Mouse (Mus musculus): ENCODE measurements around the gene Alcam. TPM values are rescaled to one million over a fixed set of nuclear protein-coding genes. Genes with fewer than 3 reads are reported as not detected.

Gene Alcam
- polyA plus RNA-seq, 1 experiment from 2014 or later = 15.2 TPM

GRCm38 (mm10) chr16:52452862-52453715 is 785 bp downstream of the Alcam start:
- Histone ChIP-seq H3K9ac (peak overlapping the region; percentile 66), H3K27me3 (no peaks in the 10 kb centered on the region), H3K4me1 (peaks cover 38% of the 10 kb centered on the region), H3K27ac (peak overlapping the region; percentile 45; the same call in 1 of the 2 replicates), H3K9me3 (replicated peaks) (no peaks in the 10 kb centered on the region), H3K36me3 (ENCODE audit: poor library complexity, severe bottlenecking) (no peaks in the 10 kb centered on the region), H3K4me2 (peak overlapping the region; percentile 82), H3K4me3 (peak overlapping the region; percentile 55)
- WGBS = under 1% methylated on average over 43 of the region's 55 CpGs
- ATAC-seq = peak; percentile 97

- 0% methylated on average over 24 of the region's 26 CpGs for WGBS
- ATAC-seq = peak; percentile 7; the same call in 1 of the 2 replicates
- Histone ChIP-seq H3K9ac (peak overlapping the region; percentile 66), H3K27me3 (no peaks in the 10 kb centered on the region), H3K27ac (peak overlapping the region; percentile 45; the same call in 1 of the 2 replicates), H3K4me2 (peak overlapping the region; percentile 82), H3K9me3 (replicated peaks) (no peaks in the 10 kb centered on the region), H3K36me3 (ENCODE audit: poor library complexity, severe bottlenecking) (no peaks in the 10 kb centered on the region), H3K4me3 (peak overlapping the region; percentile 55), H3K4me1 (peaks cover 38% of the 10 kb centered on the region)
Observed at GRCm38 (mm10) chr16:52452477-52452831, 1.4 kb downstream of the Alcam start.

- H3K4me2 ChIP-seq = peak overlapping the region; percentile 82
- H3K4me3 ChIP-seq = peak overlapping the region; percentile 55
- H3K36me3 ChIP-seq (ENCODE audit: poor library complexity, severe bottlenecking) = no peaks in the 10 kb centered on the region
- under 1% methylated on average over 23 of the region's 23 CpGs for WGBS
- peak overlapping the region; percentile 21; the same call in 1 of the 2 replicates for H3K27ac ChIP-seq
- H3K9me3 ChIP-seq (replicated peaks) = no peaks in the 10 kb centered on the region
- peak overlapping the region; percentile 66 for H3K9ac ChIP-seq
- no peak for ATAC-seq
- H3K27me3 ChIP-seq = no peaks in the 10 kb centered on the region
- peaks cover 38% of the 10 kb centered on the region for H3K4me1 ChIP-seq
Observed at GRCm38 (mm10) chr16:52451786-52452476, 1.9 kb downstream of the Alcam start.

- H3K4me1 ChIP-seq = peaks cover 38% of the 10 kb centered on the region
- peak overlapping the region; percentile 59 for H3K27ac ChIP-seq
- under 1% methylated on average over 15 of the region's 15 CpGs for WGBS
- peak overlapping the region; percentile 82 for H3K4me2 ChIP-seq
- no peaks in the 10 kb centered on the region for H3K36me3 ChIP-seq (ENCODE audit: poor library complexity, severe bottlenecking)
- no peaks in the 10 kb centered on the region for H3K27me3 ChIP-seq
- no peaks in the 10 kb centered on the region for H3K9me3 ChIP-seq (replicated peaks)
- peak overlapping the region; percentile 55 for H3K4me3 ChIP-seq
- peak overlapping the region; percentile 66 for H3K9ac ChIP-seq
- ATAC-seq = no peak
Observed at GRCm38 (mm10) chr16:52451101-52451785, 2.6 kb downstream of the Alcam start.

- peak overlapping the region; percentile 55 for H3K4me3 ChIP-seq
- ATAC-seq = no peak; the same call in 1 of the 2 replicates
- H3K9ac ChIP-seq = peak overlapping the region; percentile 66
- no peaks in the 10 kb centered on the region for H3K9me3 ChIP-seq (replicated peaks)
- H3K4me2 ChIP-seq = peak overlapping the region; percentile 82
- peak overlapping the region; percentile 59 for H3K27ac ChIP-seq
- peaks cover 38% of the 10 kb centered on the region for H3K4me1 ChIP-seq
- under 1% methylated on average over 28 of the region's 28 CpGs for WGBS
- no peaks in the 10 kb centered on the region for H3K36me3 ChIP-seq (ENCODE audit: poor library complexity, severe bottlenecking)
- H3K27me3 ChIP-seq = no peaks in the 10 kb centered on the region
Observed at GRCm38 (mm10) chr16:52450245-52451100, 3.4 kb downstream of the Alcam start.

GRCm38 (mm10) chr16:52449889-52450244 is 4.0 kb downstream of the Alcam start:
- Histone ChIP-seq H3K4me2 (peak overlapping the region; percentile 82), H3K27me3 (no peaks in the 10 kb centered on the region), H3K4me3 (peak overlapping the region; percentile 55), H3K27ac (peak overlapping the region; percentile 59), H3K4me1 (peaks cover 38% of the 10 kb centered on the region), H3K9me3 (replicated peaks) (no peaks in the 10 kb centered on the region), H3K36me3 (ENCODE audit: poor library complexity, severe bottlenecking) (no peaks in the 10 kb centered on the region), H3K9ac (peak overlapping the region; percentile 66)
- no peak for ATAC-seq
- WGBS = 1% methylated on average over 3 of the region's 3 CpGs

GRCm38 (mm10) chr16:52445984-52446383 is 7.9 kb downstream of the Alcam start:
- H3K36me3 ChIP-seq (ENCODE audit: poor library complexity, severe bottlenecking) = no peaks in the 10 kb centered on the region
- no peak for ATAC-seq
- H3K4me3 ChIP-seq = no peak overlapping the region
- no peak overlapping the region for H3K9ac ChIP-seq
- peaks cover 14% of the 10 kb centered on the region for H3K4me1 ChIP-seq
- no peaks in the 10 kb centered on the region for H3K27me3 ChIP-seq
- 96% methylated on average over 3 of the region's 3 CpGs for WGBS
- H3K4me2 ChIP-seq = no peak overlapping the region
- no peaks in the 10 kb centered on the region for H3K9me3 ChIP-seq (replicated peaks)
- no peak overlapping the region for H3K27ac ChIP-seq

- Histone ChIP-seq H3K36me3 (ENCODE audit: poor library complexity, severe bottlenecking) (no peaks in the 10 kb centered on the region), H3K9me3 (replicated peaks) (no peaks in the 10 kb centered on the region), H3K4me2 (no peak overlapping the region), H3K4me3 (no peak overlapping the region), H3K27me3 (no peaks in the 10 kb centered on the region), H3K9ac (no peak overlapping the region), H3K27ac (no peak overlapping the region), H3K4me1 (no peaks in the 10 kb centered on the region)
- no peak for ATAC-seq
- 58% methylated on average over 9 of the region's 9 CpGs for WGBS
Observed at GRCm38 (mm10) chr16:52443635-52444505, 10.0 kb downstream of the Alcam start.

- Histone ChIP-seq H3K27ac (no peak overlapping the region), H3K36me3 (ENCODE audit: poor library complexity, severe bottlenecking) (no peaks in the 10 kb centered on the region), H3K4me1 (no peaks in the 10 kb centered on the region), H3K4me2 (no peak overlapping the region), H3K27me3 (no peaks in the 10 kb centered on the region), H3K4me3 (no peak overlapping the region), H3K9me3 (replicated peaks) (no peaks in the 10 kb centered on the region), H3K9ac (no peak overlapping the region)
- 82% methylated on average over 1 of the region's 1 CpGs for WGBS
- no peak for ATAC-seq
Observed at GRCm38 (mm10) chr16:52443055-52443454, 10.8 kb downstream of the Alcam start.

- Histone ChIP-seq H3K4me2 (no peak overlapping the region), H3K9ac (no peak overlapping the region), H3K4me3 (no peak overlapping the region), H3K36me3 (ENCODE audit: poor library complexity, severe bottlenecking) (no peaks in the 10 kb centered on the region), H3K27me3 (no peaks in the 10 kb centered on the region), H3K4me1 (no peaks in the 10 kb centered on the region), H3K27ac (no peak overlapping the region), H3K9me3 (replicated peaks) (no peaks in the 10 kb centered on the region)
- ATAC-seq = no peak
Observed at GRCm38 (mm10) chr16:52439600-52439999, 14.3 kb downstream of the Alcam start.

GRCm38 (mm10) chr16:52439007-52439406 is 14.9 kb downstream of the Alcam start:
- no peak overlapping the region for H3K9ac ChIP-seq
- no peaks in the 10 kb centered on the region for H3K4me1 ChIP-seq
- WGBS = 91% methylated on average over 6 of the region's 6 CpGs
- H3K9me3 ChIP-seq (replicated peaks) = no peaks in the 10 kb centered on the region
- ATAC-seq = no peak
- no peaks in the 10 kb centered on the region for H3K27me3 ChIP-seq
- H3K4me3 ChIP-seq = no peak overlapping the region
- H3K36me3 ChIP-seq (ENCODE audit: poor library complexity, severe bottlenecking) = no peaks in the 10 kb centered on the region
- H3K27ac ChIP-seq = no peak overlapping the region
- H3K4me2 ChIP-seq = no peak overlapping the region
